Mouse (Mus musculus) ovary, postnatal 36 days (tissue): Measurements from ENCODE around the gene Fahd2a.
A peak's percentile ranks its signal among the peaks of the same experiment; 100 is the strongest.

ENCODE experiments used
- DNase-seq: peaks from one replicate; pipeline ENCODE4 v3.0.0; 2022; ENCODE audit warnings: low spot score, mixed read lengths

Fahd2a gene

DNA sequence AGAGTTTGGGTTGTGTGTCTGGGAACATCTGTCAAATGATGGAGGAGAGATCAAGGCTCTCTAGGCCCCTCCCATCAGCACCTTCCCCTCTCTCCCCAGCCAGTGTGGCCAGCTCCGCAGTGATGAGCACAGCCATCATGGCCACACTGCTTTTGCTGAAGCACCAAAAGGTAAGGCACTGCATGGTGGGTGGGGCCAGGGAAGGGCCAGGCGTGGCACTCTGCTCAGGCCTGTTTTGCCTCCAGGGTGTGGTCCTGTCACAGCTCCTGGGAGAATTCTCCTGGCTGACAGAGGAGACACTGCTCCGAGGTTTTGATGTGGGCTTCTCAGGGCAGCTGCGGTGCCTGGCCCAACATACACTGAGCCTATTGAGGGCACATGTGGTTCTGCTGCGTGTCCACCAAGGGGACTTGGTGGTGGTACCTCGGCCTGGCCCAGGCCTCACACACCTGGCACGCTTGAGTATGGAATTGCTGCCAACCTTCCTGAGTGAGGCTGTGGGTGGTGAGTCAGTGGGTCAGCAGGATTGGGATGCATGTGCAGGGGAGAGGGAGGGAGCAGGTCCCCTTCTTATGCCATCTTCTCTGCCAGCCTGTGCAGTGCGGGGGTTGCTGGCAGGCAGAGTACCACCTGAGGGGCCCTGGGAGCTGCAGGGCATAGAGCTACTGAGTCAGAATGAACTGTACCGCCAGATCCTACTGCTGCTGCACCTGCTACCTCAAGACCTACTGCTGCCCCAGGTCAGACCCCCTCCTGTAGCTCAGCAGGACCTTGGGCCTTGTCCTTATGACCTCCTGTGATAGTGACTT is 10.7 kb downstream of the Fahd2a start:
- DNase-seq, result no peak

GRCm38 (mm10) chr2:127430238-127430637 is 14.1 kb downstream of the Fahd2a start:
- peak; percentile 20 for DNase-seq

DNA sequence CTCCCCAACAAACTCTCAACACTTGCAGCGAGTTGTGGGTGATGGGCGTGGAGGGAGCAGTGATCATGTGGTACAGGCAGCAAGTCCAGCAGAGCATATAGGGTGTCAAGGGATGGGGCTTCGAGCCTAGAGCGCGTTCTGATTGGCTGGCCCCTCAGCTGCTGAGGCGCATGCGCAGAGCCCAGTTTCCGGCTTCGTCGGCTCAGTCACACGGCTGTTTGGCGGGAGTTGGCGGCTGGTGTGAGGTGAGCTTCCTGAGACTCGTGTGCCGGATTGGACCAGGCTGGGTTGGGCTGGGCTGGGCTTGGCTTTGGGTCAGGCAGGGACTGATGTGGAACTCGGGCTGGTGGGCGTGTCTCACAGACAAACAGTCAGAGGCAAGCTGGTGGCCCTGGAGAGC is 19.4 kb downstream of the Fahd2a start, which contains the start of gene Gpat2:
Gene Gpat2 (plus strand): TSS at position 223 of the 400 bp plus-strand sequence.
- DNase-seq, result no peak

DNA sequence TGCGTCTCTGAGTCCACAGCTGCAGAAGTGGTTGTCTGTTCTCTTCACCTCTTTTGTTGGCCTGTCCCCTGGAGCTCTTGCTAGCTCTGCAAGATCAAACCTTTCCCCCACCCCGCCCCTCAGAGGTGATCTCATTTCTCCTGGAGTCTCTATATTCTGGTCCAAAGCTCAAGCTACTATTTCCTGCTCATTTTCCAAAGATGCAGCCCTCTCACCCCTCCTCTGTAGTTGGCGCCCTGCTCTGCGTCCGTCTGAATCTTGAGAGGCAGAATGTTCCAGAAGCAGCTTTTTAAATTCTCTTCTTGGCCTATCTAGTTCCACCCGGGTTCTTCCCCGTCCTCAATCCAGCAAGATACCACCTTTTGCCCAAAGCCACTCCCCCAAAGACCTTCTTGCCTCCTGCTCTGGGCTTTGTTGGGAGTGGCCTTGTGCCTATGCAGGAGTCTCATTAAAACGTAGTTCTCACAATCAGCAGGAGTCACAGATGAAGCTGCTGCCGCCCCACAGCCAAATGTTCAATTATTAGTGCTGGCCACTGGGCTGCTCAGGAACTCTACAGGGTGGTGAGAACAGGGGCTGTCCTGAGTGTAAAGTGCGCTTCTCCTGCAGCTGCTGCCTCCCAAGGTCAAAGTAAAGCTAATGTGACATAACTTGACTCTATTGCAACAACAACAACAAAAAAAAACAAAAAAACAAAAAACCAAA is 25.9 kb downstream of the Fahd2a start:
- no peak for DNase-seq

- DNase-seq, result no peak
These were observed 27.7 kb downstream of the Fahd2a start for GRCm38 (mm10) chr2:127416706-127417105.

- DNase-seq, result no peak
These were observed 28.6 kb downstream of the Fahd2a start for GRCm38 (mm10) chr2:127415806-127416205.

DNA sequence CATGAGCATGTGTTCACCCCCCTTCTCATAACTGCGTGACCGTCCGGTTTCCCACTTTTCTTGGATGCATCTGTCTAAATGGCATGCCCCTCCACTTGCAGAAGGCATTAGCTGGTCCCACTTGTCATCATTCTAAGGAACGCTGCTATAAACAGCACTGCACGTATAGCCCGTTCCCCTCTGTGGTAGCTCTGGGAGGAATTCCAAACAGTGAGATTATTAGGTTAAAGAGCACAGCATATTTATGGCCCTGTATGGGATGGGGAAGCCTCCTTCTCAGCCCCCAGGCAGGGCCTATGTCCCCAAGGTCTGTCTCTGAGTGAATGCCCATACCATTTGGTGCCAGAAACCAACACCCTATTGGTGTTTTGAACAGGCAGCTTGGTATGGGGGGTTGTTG is 33.2 kb downstream of the Fahd2a start:
- DNase-seq, result no peak

DNA sequence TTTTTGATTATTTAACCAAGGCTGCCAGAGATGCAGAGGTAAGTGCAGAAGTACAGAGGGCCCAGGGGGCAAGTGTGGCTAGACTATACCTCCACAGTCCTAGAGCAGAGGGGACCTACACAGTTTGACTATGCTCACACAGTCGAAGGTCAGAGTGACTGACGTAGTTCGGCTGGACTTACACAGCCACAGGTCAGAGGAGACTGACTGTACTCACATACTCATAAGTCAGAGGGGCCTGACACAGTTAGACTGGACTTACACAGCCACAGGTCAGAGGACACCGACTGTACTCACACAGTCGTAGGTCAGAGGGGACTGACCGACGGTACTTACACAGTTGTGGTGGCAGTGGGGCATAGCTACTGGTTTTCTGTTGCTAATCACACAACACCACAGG is 45.6 kb downstream of the Fahd2a start:
- no peak for DNase-seq

- no peak for DNase-seq
These were observed 49.7 kb downstream of the Fahd2a start for GRCm38 (mm10) chr2:127394606-127395161.

DNA sequence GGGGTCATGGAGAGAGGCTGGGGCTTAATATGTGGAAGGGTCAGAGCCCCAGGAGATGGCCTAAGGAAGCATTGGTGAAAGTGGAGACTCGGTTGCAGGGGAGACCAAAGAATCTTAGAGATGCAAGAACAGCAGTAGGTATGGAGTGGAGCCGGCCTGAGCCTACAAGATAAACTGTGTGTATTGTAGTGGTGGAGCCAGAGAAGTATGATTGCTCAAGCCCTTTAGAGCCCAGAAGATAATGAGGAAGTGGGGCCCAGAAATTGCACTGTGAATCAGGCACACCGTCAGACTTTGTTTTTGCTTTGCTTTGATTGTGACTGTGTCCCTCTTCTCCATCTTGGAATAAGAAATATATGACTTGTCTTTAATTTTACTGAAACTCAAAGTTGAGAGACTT is 53.0 kb downstream of the Fahd2a start:
- DNase-seq, result no peak

DNA sequence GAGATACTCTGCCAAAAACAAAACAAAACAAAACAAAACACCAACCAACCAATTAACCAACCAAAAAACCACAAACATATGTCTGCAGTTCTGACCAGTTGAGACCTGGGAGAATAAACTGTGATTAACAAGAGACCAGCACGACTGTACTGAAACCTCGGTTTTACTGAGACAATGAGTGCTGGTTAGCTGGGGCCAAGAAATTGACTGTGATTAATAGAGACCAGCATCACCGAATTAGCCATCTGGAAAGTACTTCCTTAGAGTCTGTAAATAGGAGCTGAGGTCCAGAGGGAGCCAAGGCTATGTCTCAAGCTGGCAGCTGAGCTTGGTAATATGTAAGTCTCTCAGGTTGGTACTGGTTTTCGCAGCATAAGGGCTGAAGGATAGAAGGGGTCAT is 53.5 kb downstream of the Fahd2a start:
- no peak for DNase-seq

DNA sequence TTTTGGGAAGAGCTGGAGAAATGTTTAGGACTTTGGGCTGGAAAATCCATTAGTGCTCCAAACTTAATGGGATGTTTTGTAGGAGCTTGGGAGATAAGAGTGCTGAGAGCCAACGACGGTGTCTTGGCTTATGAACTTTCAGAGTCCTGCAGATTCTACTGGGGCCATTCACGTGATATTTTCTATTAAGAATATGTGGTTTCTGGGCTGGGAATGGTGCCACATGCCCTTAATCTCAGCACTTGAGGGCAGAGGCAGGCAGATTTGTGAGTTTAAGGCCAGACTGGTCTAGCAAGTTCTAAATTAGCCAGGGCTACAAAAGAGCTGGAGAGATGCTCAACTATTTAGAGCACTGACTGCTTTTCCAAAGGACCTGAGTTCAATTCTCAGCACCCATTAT is 54.0 kb downstream of the Fahd2a start:
- no peak for DNase-seq

- DNase-seq, result no peak
These were observed 56.8 kb downstream of the Fahd2a start for GRCm38 (mm10) chr2:127387521-127387920.
